Mouse (Mus musculus) midbrain, embryonic 15.5 days (tissue): Measurements from ENCODE around the gene Shld1. TPM values are rescaled to one million over a fixed set of nuclear protein-coding genes. Genes with fewer than 3 reads are reported as not detected.

Experiments used
- ATAC-seq: fragments of 200-750 bp; cut with Nextera tagmentation; replicated peaks from 2 replicates; pipeline ENCODE4 v1.8.0; 2017; ENCODE audit warnings: moderate TSS enrichment
- H3K27ac ChIP-seq: fragments of 300-500 bp; sonication (generic); 2 replicates; pipeline ENCODE4 v1.5.1; 2015; ENCODE audit warnings: mild to moderate bottlenecking, inconsistent platforms
- H3K27me3 ChIP-seq: fragments of 300-500 bp; sonication (generic); replicated peaks from 2 replicates; pipeline ENCODE4 v1.6.1; 2015; ENCODE audit warnings: inconsistent platforms
- H3K36me3 ChIP-seq: fragments of 300-500 bp; sonication (generic); replicated peaks from 2 replicates; pipeline ENCODE4 v1.6.1; 2015; ENCODE audit warnings: inconsistent platforms
- H3K4me1 ChIP-seq: fragments of 300-500 bp; sonication (generic); 2 replicates; pipeline ENCODE4 v1.6.1; 2015; ENCODE audit warnings: inconsistent platforms
- H3K4me2 ChIP-seq: fragments of 300-500 bp; sonication (generic); 2 replicates; pipeline ENCODE4 v1.6.1; 2015; ENCODE audit warnings: inconsistent platforms, mild to moderate bottlenecking, moderate library complexity
- H3K4me3 ChIP-seq: fragments of 300-500 bp; sonication (generic); 2 replicates; pipeline ENCODE4 v1.5.1; 2015; ENCODE audit warnings: mild to moderate bottlenecking, inconsistent platforms
- H3K9ac ChIP-seq: fragments of 300-500 bp; sonication (generic); 2 replicates; pipeline ENCODE4 v1.6.1; 2015; ENCODE audit warnings: mild to moderate bottlenecking, inconsistent platforms
- H3K9me3 ChIP-seq: fragments of 300-500 bp; sonication (generic); 2 replicates; pipeline ENCODE4 v1.6.1; 2016; ENCODE audit warnings: inconsistent platforms
- WGBS: fragments of 180-500 bp; shearing (Covaris S2); methylation state at CpG from one replicate; pipeline ENCODE4 v1.1.7; 2015; ENCODE audit warnings: mixed read lengths; 5-methylcytosine and 5-hydroxymethylcytosine counted together
- polyA plus RNA-seq: library from polyadenylated mRNA; unstranded; fragments of >200 nt; fragmentation: Nextera tagmentation; extraction: Ambion mirVana; gene quantifications from 2 replicates; pipeline ENCODE4 v1.2.1, GENCODE M21; 2015

Gene Shld1
- polyA plus RNA-seq, 1 experiment from 2014 or later, result 21.4 TPM

GRCm38 (mm10) chr2:132780978-132781377, 94.2 kb downstream of the Shld1 start, which contains the start of gene Chgb:
TSS of gene Chgb (plus strand) at chr2:132781278.
- WGBS, result 1% methylated on average over 4 of the region's 4 CpGs
- no peaks in the 10 kb centered on the region for H3K27me3 ChIP-seq
- H3K4me3 ChIP-seq, result peak within 1 kb of the TSS; percentile 60
- peak within 1 kb of the TSS; percentile 96 for H3K27ac ChIP-seq
- peak within 1 kb of the TSS; percentile 62 for H3K4me2 ChIP-seq
- ATAC-seq, result no peak
- peak within 1 kb of the TSS; percentile 83 for H3K9ac ChIP-seq
- no peaks in the 10 kb centered on the region for H3K9me3 ChIP-seq
- H3K36me3 ChIP-seq, result no peaks in the 10 kb centered on the region
- peaks cover 8% of the 10 kb centered on the region for H3K4me1 ChIP-seq

- Histone ChIP-seq H3K4me3 (peak overlapping the region; percentile 60), H3K4me1 (peaks cover 8% of the 10 kb centered on the region), H3K9ac (peak overlapping the region; percentile 83), H3K9me3 (no peaks in the 10 kb centered on the region), H3K4me2 (peak overlapping the region; percentile 62), H3K36me3 (no peaks in the 10 kb centered on the region), H3K27ac (peak overlapping the region; percentile 96), H3K27me3 (no peaks in the 10 kb centered on the region)
- ATAC-seq, result peak; percentile 97
- WGBS, result under 1% methylated on average over 40 of the region's 41 CpGs
Measured at GRCm38 (mm10) chr2:132781439-132782068, 94.8 kb downstream of the Shld1 start.

- WGBS, result 83% methylated on average over 6 of the region's 6 CpGs
- Histone ChIP-seq H3K27me3 (no peaks in the 10 kb centered on the region), H3K4me1 (peaks cover 8% of the 10 kb centered on the region), H3K36me3 (no peaks in the 10 kb centered on the region), H3K9me3 (no peaks in the 10 kb centered on the region), H3K4me2 (0 out of 2 replicates have a peak overlapping the region, but pooled peaks have one; percentile 14), H3K27ac (no peak overlapping the region), H3K4me3 (no peak overlapping the region), H3K9ac (no peak overlapping the region)
- no peak for ATAC-seq
Measured at GRCm38 (mm10) chr2:132784039-132784438, 97.3 kb downstream of the Shld1 start.

- no peak for ATAC-seq
- no peaks in the 10 kb centered on the region for H3K4me1 ChIP-seq
Measured at GRCm38 (mm10) chr2:132793441-132794203, 106.9 kb downstream of the Shld1 start.

GRCm38 (mm10) chr2:132794204-132794586, 107.5 kb downstream of the Shld1 start:
- WGBS, result 88% methylated on average over 7 of the region's 7 CpGs
- Histone ChIP-seq H3K9ac (no peak overlapping the region), H3K36me3 (peaks cover 23% of the 10 kb centered on the region), H3K9me3 (no peaks in the 10 kb centered on the region), H3K4me3 (no peak overlapping the region), H3K4me1 (no peaks in the 10 kb centered on the region), H3K27me3 (no peaks in the 10 kb centered on the region), H3K27ac (no peak overlapping the region), H3K4me2 (no peak overlapping the region)
- ATAC-seq, result no peak

More at GRCm38 (mm10) chr2:132793441-132794203, 106.9 kb downstream of the Shld1 start:
- 89% methylated on average over 19 of the region's 19 CpGs for WGBS
- Histone ChIP-seq H3K36me3 (peaks cover 23% of the 10 kb centered on the region), H3K4me2 (no peak overlapping the region), H3K9me3 (no peaks in the 10 kb centered on the region), H3K9ac (no peak overlapping the region), H3K27ac (no peak overlapping the region), H3K27me3 (no peaks in the 10 kb centered on the region), H3K4me3 (no peak overlapping the region)

Other genes with a start within 250 kb of the Shld1 start
- gene Gpcpd1, start 99.2 kb upstream of the Shld1 start, polyA plus RNA-seq, result 77.8 and 88.7 TPM in 2 replicates
- 87.9 and 97.5 TPM in 2 replicates for gene Chgb, start 94.3 kb downstream of the Shld1 start, polyA plus RNA-seq
- gene Trmt6, start 129.1 kb downstream of the Shld1 start, polyA plus RNA-seq, result 17.8 and 21.8 TPM in 2 replicates
- 5.2 and 5.5 TPM in 2 replicates for gene Mcm8, start 129.2 kb downstream of the Shld1 start, polyA plus RNA-seq
- gene Crls1, start 159.7 kb downstream of the Shld1 start, polyA plus RNA-seq, result 14.7 and 18.0 TPM in 2 replicates
- gene Lrrn4, start 194.0 kb downstream of the Shld1 start, polyA plus RNA-seq, result 0.40 and 0.46 TPM in 2 replicates